Mouse (Mus musculus): ENCODE data around the gene Stk25.
"Not testable (repeated sequence)": the region's sequence is repeated elsewhere in the genome, so short reads cannot be mapped to it uniquely, and the experiment has no call there.

Stk25 gene

GRCm38 (mm10) chr1:93658559-93658958 is at the start of gene Stk25:
Gene Stk25 (minus strand): TSS chr1:93658659.
- DNase-seq (ENCODE audit: inconsistent age in 2 of 2, low spot score in 1 of 2) = not testable (repeated sequence)

- DNase-seq (ENCODE audit: inconsistent age in 2 of 2, low spot score in 1 of 2) = no peak
These were observed 46.9 kb upstream of the Stk25 start for GRCm38 (mm10) chr1:93705389-93705788.

- DNase-seq (ENCODE audit: inconsistent age in 2 of 2, low spot score in 1 of 2) = no peak
These were observed 45.9 kb upstream of the Stk25 start for GRCm38 (mm10) chr1:93704341-93704740.

- DNase-seq (ENCODE audit: inconsistent age in 2 of 2, low spot score in 1 of 2) = no peak
These were observed 45.1 kb upstream of the Stk25 start for GRCm38 (mm10) chr1:93703472-93704048.

GRCm38 (mm10) chr1:93702106-93702505 is 43.6 kb upstream of the Stk25 start:
- no peak for DNase-seq (ENCODE audit: inconsistent age in 2 of 2, low spot score in 1 of 2)

- DNase-seq (ENCODE audit: inconsistent age in 2 of 2, low spot score in 1 of 2) = no peak
These were observed 40.7 kb upstream of the Stk25 start for GRCm38 (mm10) chr1:93699159-93699558.

- DNase-seq (ENCODE audit: inconsistent age in 2 of 2, low spot score in 1 of 2) = no peak
These were observed 38.9 kb upstream of the Stk25 start for GRCm38 (mm10) chr1:93697317-93697716.

- peak; percentile 64 to 83 for DNase-seq (ENCODE audit: inconsistent age in 2 of 2, low spot score in 1 of 2)
These were observed 36.5 kb upstream of the Stk25 start for GRCm38 (mm10) chr1:93694966-93695365.

GRCm38 (mm10) chr1:93693943-93694342 is 35.5 kb upstream of the Stk25 start:
- DNase-seq (ENCODE audit: inconsistent age in 2 of 2, low spot score in 1 of 2) = no peak

GRCm38 (mm10) chr1:93693502-93693901 is 35.0 kb upstream of the Stk25 start:
- no peak for DNase-seq (ENCODE audit: inconsistent age in 2 of 2, low spot score in 1 of 2)

- no peak for DNase-seq (ENCODE audit: inconsistent age in 2 of 2, low spot score in 1 of 2)
These were observed 34.3 kb upstream of the Stk25 start for GRCm38 (mm10) chr1:93692773-93693172.

- DNase-seq (ENCODE audit: inconsistent age in 2 of 2, low spot score in 1 of 2) = no peak
These were observed 33.4 kb upstream of the Stk25 start for GRCm38 (mm10) chr1:93691786-93692357.

- DNase-seq (ENCODE audit: inconsistent age in 2 of 2, low spot score in 1 of 2) = no peak
These were observed 32.6 kb upstream of the Stk25 start for GRCm38 (mm10) chr1:93691106-93691505.

- no peak for DNase-seq (ENCODE audit: inconsistent age in 2 of 2, low spot score in 1 of 2)
These were observed 31.5 kb upstream of the Stk25 start for GRCm38 (mm10) chr1:93689901-93690496.

- DNase-seq (ENCODE audit: inconsistent age in 2 of 2, low spot score in 1 of 2) = peak in 1 of 2 experiments; percentile 47
These were observed 29.7 kb upstream of the Stk25 start for GRCm38 (mm10) chr1:93688154-93688553.

- DNase-seq (ENCODE audit: inconsistent age in 2 of 2, low spot score in 1 of 2) = no peak
These were observed 28.5 kb upstream of the Stk25 start for GRCm38 (mm10) chr1:93686961-93687320.

- peak; percentile 62 to 84 for DNase-seq (ENCODE audit: inconsistent age in 2 of 2, low spot score in 1 of 2)
These were observed 27.9 kb upstream of the Stk25 start for GRCm38 (mm10) chr1:93686245-93686960.

- DNase-seq (ENCODE audit: inconsistent age in 2 of 2, low spot score in 1 of 2) = peak; percentile 86 to 93
These were observed 27.2 kb upstream of the Stk25 start, which contains the start of gene Bok for GRCm38 (mm10) chr1:93685401-93686244. Gene Bok (plus strand): TSS chr1:93685660.

GRCm38 (mm10) chr1:93679889-93680568 is 21.6 kb upstream of the Stk25 start:
- DNase-seq (ENCODE audit: inconsistent age in 2 of 2, low spot score in 1 of 2) = peak; percentile 40 to 67

GRCm38 (mm10) chr1:93678386-93678785 is 19.9 kb upstream of the Stk25 start:
- DNase-seq (ENCODE audit: inconsistent age in 2 of 2, low spot score in 1 of 2) = peak; percentile 38 to 76

Data from adrenal gland, adult (tissue).